Mouse (Mus musculus) small intestine, adult 2 months (tissue): Measurements from ENCODE around the gene Fam162a. TPM values are rescaled to one million over a fixed set of nuclear protein-coding genes. Genes with fewer than 3 reads are reported as not detected.

Experiments
- H3K27ac ChIP-seq: fragments of 200-500 bp; 2 replicates; pipeline ENCODE4 v1.5.1; 2012; ENCODE audit warnings: low read depth, low read length, control low read depth, inconsistent platforms; ENCODE audit not compliant: insufficient read depth
- H3K27me3 ChIP-seq: fragments of 200-500 bp; 2 replicates; pipeline ENCODE4 v1.6.1; 2012; ENCODE audit warnings: mild to moderate bottlenecking, moderate library complexity, low read length, inconsistent platforms; ENCODE audit not compliant: control insufficient read depth, insufficient read depth
- H3K36me3 ChIP-seq: fragments of 200-500 bp; 2 replicates; pipeline ENCODE4 v1.6.1; 2012; ENCODE audit warnings: mild to moderate bottlenecking, low read length, control low read depth, inconsistent platforms; ENCODE audit not compliant: control insufficient read depth, insufficient read depth
- H3K4me1 ChIP-seq: fragments of 200-500 bp; 2 replicates; pipeline ENCODE4 v1.6.1; 2012; ENCODE audit warnings: low read length, inconsistent platforms, mixed read lengths; ENCODE audit not compliant: control insufficient read depth, insufficient read depth, insufficient read length
- H3K4me3 ChIP-seq: fragments of 200-500 bp; 2 replicates; pipeline ENCODE4 v1.5.1; 2012; ENCODE audit warnings: low read depth, mild to moderate bottlenecking, control low read depth, inconsistent platforms, low read length, moderate library complexity
- CTCF ChIP-seq: fragments of 200-500 bp; IDR thresholded peaks from 2 replicates; pipeline ENCODE4 v1.5.1; 2012; ENCODE audit warnings: low read depth, mild to moderate bottlenecking, control low read depth, inconsistent platforms, low read length, moderate library complexity, mixed read lengths; ENCODE audit not compliant: insufficient replicate concordance, insufficient read length; ENCODE audit errors: extremely low read depth
- POLR2A ChIP-seq: fragments of 200-500 bp; IDR thresholded peaks from 2 replicates; pipeline ENCODE4 v1.6.1; 2012; ENCODE audit warnings: low read depth, mild to moderate bottlenecking, control low read depth, inconsistent platforms, low read length, moderate library complexity
- WGBS: fragments of 180-500 bp; shearing (Covaris S2); methylation state at CpG from one replicate; pipeline ENCODE4 v1.1.7; 2018; 5-methylcytosine and 5-hydroxymethylcytosine counted together
- polyA plus RNA-seq: library from polyadenylated mRNA; depleted of rRNA; stranded (reverse); fragments of >200 nt; gene quantifications from 2 replicates; pipeline ENCODE4 v1.2.3, GENCODE M21; 2012

Gene Fam162a
- polyA plus RNA-seq, 1 experiment: 18.6 TPM

GRCm38 (mm10) chr16:36057933-36058475, 13.4 kb downstream of the Fam162a start:
- no peak overlapping the region for H3K27ac ChIP-seq
- no peak overlapping the region for H3K4me3 ChIP-seq
- H3K4me1 ChIP-seq: no peaks in the 10 kb centered on the region
- H3K36me3 ChIP-seq: no peaks in the 10 kb centered on the region; the same call in 1 of the 2 replicates
- no peaks in the 10 kb centered on the region for H3K27me3 ChIP-seq
- TF ChIP-seq POLR2A (no peak), CTCF (no peak)
- WGBS: 69% methylated on average over 8 of the region's 8 CpGs

GRCm38 (mm10) chr16:36056416-36056815, 15.0 kb downstream of the Fam162a start:
- no peaks in the 10 kb centered on the region for H3K27me3 ChIP-seq
- no peak overlapping the region for H3K4me3 ChIP-seq
- no peak overlapping the region for H3K27ac ChIP-seq
- no peaks in the 10 kb centered on the region for H3K4me1 ChIP-seq
- 93% methylated on average over 11 of the region's 11 CpGs for WGBS
- TF ChIP-seq CTCF (no peak), POLR2A (no peak)
- H3K36me3 ChIP-seq: peaks cover 6% of the 10 kb centered on the region

GRCm38 (mm10) chr16:36054920-36055319, 16.5 kb downstream of the Fam162a start:
- H3K36me3 ChIP-seq: peaks cover 13% of the 10 kb centered on the region
- H3K27me3 ChIP-seq: no peaks in the 10 kb centered on the region
- TF ChIP-seq POLR2A: no peak
- no peak for TF ChIP-seq CTCF
- no peaks in the 10 kb centered on the region for H3K4me1 ChIP-seq
- WGBS: 95% methylated on average over 8 of the region's 8 CpGs
- no peak overlapping the region for H3K27ac ChIP-seq
- no peak overlapping the region for H3K4me3 ChIP-seq

GRCm38 (mm10) chr16:36053524-36054275, 17.7 kb downstream of the Fam162a start:
- Histone ChIP-seq H3K27ac (no peak overlapping the region), H3K27me3 (no peaks in the 10 kb centered on the region), H3K4me3 (no peak overlapping the region), H3K4me1 (no peaks in the 10 kb centered on the region), H3K36me3 (peaks cover 23% of the 10 kb centered on the region)
- TF ChIP-seq CTCF (no peak), POLR2A (no peak)
- 82% methylated on average over 6 of the region's 6 CpGs for WGBS

GRCm38 (mm10) chr16:36051491-36051890, 19.9 kb downstream of the Fam162a start:
- H3K36me3 ChIP-seq: peaks cover 40% of the 10 kb centered on the region
- WGBS: 90% methylated on average over 6 of the region's 6 CpGs
- H3K4me1 ChIP-seq: no peaks in the 10 kb centered on the region
- H3K4me3 ChIP-seq: no peak overlapping the region
- TF ChIP-seq CTCF: no peak
- TF ChIP-seq POLR2A: no peak
- no peak overlapping the region for H3K27ac ChIP-seq
- no peaks in the 10 kb centered on the region for H3K27me3 ChIP-seq

- 92% methylated on average over 4 of the region's 4 CpGs for WGBS
- H3K27ac ChIP-seq: no peak overlapping the region
- H3K4me1 ChIP-seq: no peaks in the 10 kb centered on the region
Measured at GRCm38 (mm10) chr16:36047538-36047937, 23.9 kb downstream of the Fam162a start.

GRCm38 (mm10) chr16:36043964-36044363, 27.4 kb downstream of the Fam162a start:
- no peak overlapping the region for H3K27ac ChIP-seq
- H3K4me1 ChIP-seq: no peaks in the 10 kb centered on the region; the same call in 1 of the 2 replicates
- no peak overlapping the region for H3K4me3 ChIP-seq
- H3K36me3 ChIP-seq: peaks cover 23% of the 10 kb centered on the region
- 86% methylated on average over 4 of the region's 4 CpGs for WGBS
- TF ChIP-seq POLR2A (no peak), CTCF (no peak)
- H3K27me3 ChIP-seq: no peaks in the 10 kb centered on the region

More at GRCm38 (mm10) chr16:36047538-36047937, 23.9 kb downstream of the Fam162a start:
- no peak for TF ChIP-seq CTCF
- no peak for TF ChIP-seq POLR2A
- H3K27me3 ChIP-seq: no peaks in the 10 kb centered on the region
- peaks cover 43% of the 10 kb centered on the region for H3K36me3 ChIP-seq
- no peak overlapping the region for H3K4me3 ChIP-seq
